Mouse (Mus musculus) kidney, embryonic 14.5 days (tissue): ENCODE measurements at regions not wholly inside any gene's neighbourhood (a gene's known extent, or its start where the extent isn't known, plus 50 kb on each side); places are given as distances from the start of the nearest gene placed in this dataset.
A peak's percentile ranks its signal among the peaks of the same experiment; 100 is the strongest.

Experiments
- ATAC-seq: fragments of 200-750 bp; cut with Nextera tagmentation; 2 replicates; pipeline ENCODE4 v1.8.0; 2017; ENCODE audit warnings: moderate number of reproducible peaks, mild to moderate bottlenecking, moderate TSS enrichment, moderate library complexity; ENCODE audit not compliant: low FRiP score, low TSS enrichment
- H3K27ac ChIP-seq: fragments of 300-500 bp; sonication (generic); 2 replicates; pipeline ENCODE4 v1.5.1; 2014; ENCODE audit warnings: low read depth, mild to moderate bottlenecking, low read length, moderate library complexity, mixed read lengths
- H3K27me3 ChIP-seq: fragments of 300-500 bp; sonication (generic); 2 replicates; pipeline ENCODE4 v1.6.1; 2014; ENCODE audit warnings: mild to moderate bottlenecking, low read length; ENCODE audit not compliant: control insufficient read depth, insufficient read depth
- H3K36me3 ChIP-seq: fragments of 300-500 bp; sonication (generic); 2 replicates; pipeline ENCODE4 v1.6.1; 2014; ENCODE audit warnings: low read length, mixed read lengths; ENCODE audit not compliant: control insufficient read depth, insufficient read depth
- H3K4me1 ChIP-seq: fragments of 300-500 bp; sonication (generic); 2 replicates; pipeline ENCODE4 v1.6.1; 2014; ENCODE audit warnings: low read length, mixed read lengths; ENCODE audit not compliant: control insufficient read depth, insufficient read depth
- H3K4me2 ChIP-seq: fragments of 300-500 bp; sonication (generic); replicated peaks from 2 replicates; pipeline ENCODE4 v1.6.1; 2014; ENCODE audit warnings: low read depth, mild to moderate bottlenecking, low read length
- H3K4me3 ChIP-seq: fragments of 300-500 bp; sonication (generic); 2 replicates; pipeline ENCODE4 v1.5.1; 2014; ENCODE audit warnings: mild to moderate bottlenecking, low read length
- H3K9ac ChIP-seq: fragments of 300-500 bp; sonication (generic); 2 replicates; pipeline ENCODE4 v1.6.1; 2014; ENCODE audit warnings: low read depth, mild to moderate bottlenecking, low read length, moderate library complexity
- H3K9me3 ChIP-seq: fragments of 300-500 bp; sonication (generic); 2 replicates; pipeline ENCODE4 v1.6.1; 2016; ENCODE audit warnings: low read length; ENCODE audit not compliant: control insufficient read depth
- WGBS: fragments of 180-500 bp; shearing (Covaris S2); extraction: QIAGEN DNeasy Blood & Tissue Kit; methylation state at CpG from one replicate; pipeline ENCODE4 v1.1.7; 2014; 5-methylcytosine and 5-hydroxymethylcytosine counted together

- Histone ChIP-seq H3K27ac (no peak overlapping the region), H3K9me3 (no peaks in the 10 kb centered on the region), H3K4me3 (no peak overlapping the region), H3K27me3 (no peaks in the 10 kb centered on the region), H3K9ac (no peak overlapping the region), H3K36me3 (no peaks in the 10 kb centered on the region), H3K4me1 (no peaks in the 10 kb centered on the region), H3K4me2 (no peak overlapping the region)
- ATAC-seq = no peak
- 54% methylated on average over 2 of the region's 2 CpGs for WGBS
Measured at GRCm38 (mm10) chr12:31130434-31130833, 56.8 kb downstream of the Fam110c start.

GRCm38 (mm10) chr12:31134465-31134992 lies 60.9 kb downstream of the Fam110c start:
- no peaks in the 10 kb centered on the region for H3K9me3 ChIP-seq
- no peak overlapping the region for H3K9ac ChIP-seq
- no peak overlapping the region for H3K27ac ChIP-seq
- no peaks in the 10 kb centered on the region for H3K27me3 ChIP-seq
- no peak overlapping the region for H3K4me3 ChIP-seq
- H3K4me1 ChIP-seq = 0 out of 2 replicates have a peak, but pooled peaks cover 5% of the 10 kb centered on the region
- no peak for ATAC-seq
- no peak overlapping the region for H3K4me2 ChIP-seq
- WGBS = 79% methylated on average over 6 of the region's 6 CpGs
- no peaks in the 10 kb centered on the region for H3K36me3 ChIP-seq

- Histone ChIP-seq H3K4me2 (no peak overlapping the region), H3K9ac (no peak overlapping the region)
- WGBS = 72% methylated on average over 10 of the region's 10 CpGs
Measured at GRCm38 (mm10) chr12:31136364-31136763, 62.7 kb downstream of the Fam110c start.

GRCm38 (mm10) chr12:31136911-31137310 lies 63.2 kb downstream of the Fam110c start:
- H3K27me3 ChIP-seq = no peaks in the 10 kb centered on the region
- 38% methylated on average over 3 of the region's 3 CpGs for WGBS
- ATAC-seq = no peak
- H3K9me3 ChIP-seq = no peaks in the 10 kb centered on the region
- no peaks in the 10 kb centered on the region for H3K36me3 ChIP-seq
- H3K27ac ChIP-seq = no peak overlapping the region
- H3K4me3 ChIP-seq = no peak overlapping the region
- H3K4me1 ChIP-seq = 0 out of 2 replicates have a peak, but pooled peaks cover 5% of the 10 kb centered on the region
- H3K9ac ChIP-seq = no peak overlapping the region
- H3K4me2 ChIP-seq = no peak overlapping the region

More at GRCm38 (mm10) chr12:31136364-31136763, 62.7 kb downstream of the Fam110c start:
- 0 out of 2 replicates have a peak, but pooled peaks cover 5% of the 10 kb centered on the region for H3K4me1 ChIP-seq
- no peaks in the 10 kb centered on the region for H3K9me3 ChIP-seq
- H3K27ac ChIP-seq = no peak overlapping the region
- no peaks in the 10 kb centered on the region for H3K27me3 ChIP-seq
- ATAC-seq = no peak
- no peak overlapping the region for H3K4me3 ChIP-seq
- no peaks in the 10 kb centered on the region for H3K36me3 ChIP-seq

GRCm38 (mm10) chr12:31137431-31137830 lies 63.8 kb downstream of the Fam110c start:
- 50% methylated on average over 5 of the region's 5 CpGs for WGBS
- no peak for ATAC-seq

GRCm38 (mm10) chr12:31139853-31140252 lies 66.2 kb downstream of the Fam110c start:
- no peaks in the 10 kb centered on the region for H3K36me3 ChIP-seq
- H3K4me2 ChIP-seq = no peak overlapping the region
- no peaks in the 10 kb centered on the region for H3K9me3 ChIP-seq
- no peaks in the 10 kb centered on the region for H3K27me3 ChIP-seq
- no peak for ATAC-seq
- no peak overlapping the region for H3K9ac ChIP-seq
- H3K4me3 ChIP-seq = no peak overlapping the region
- H3K27ac ChIP-seq = no peak overlapping the region
- WGBS = 71% methylated on average over 4 of the region's 4 CpGs
- 0 out of 2 replicates have a peak, but pooled peaks cover 5% of the 10 kb centered on the region for H3K4me1 ChIP-seq

More at GRCm38 (mm10) chr12:31137431-31137830, 63.8 kb downstream of the Fam110c start:
- Histone ChIP-seq H3K4me3 (no peak overlapping the region), H3K4me2 (no peak overlapping the region), H3K27me3 (no peaks in the 10 kb centered on the region), H3K4me1 (0 out of 2 replicates have a peak, but pooled peaks cover 5% of the 10 kb centered on the region), H3K9ac (no peak overlapping the region), H3K36me3 (no peaks in the 10 kb centered on the region), H3K27ac (0 out of 2 replicates have a peak overlapping the region, but pooled peaks have one; percentile 55), H3K9me3 (no peaks in the 10 kb centered on the region)

- H3K4me3 ChIP-seq = no peak overlapping the region
- 87% methylated on average over 6 of the region's 6 CpGs for WGBS
- no peaks in the 10 kb centered on the region for H3K4me1 ChIP-seq
- no peak overlapping the region for H3K9ac ChIP-seq
- no peak overlapping the region for H3K4me2 ChIP-seq
- no peak for ATAC-seq
- H3K27me3 ChIP-seq = no peaks in the 10 kb centered on the region
- no peaks in the 10 kb centered on the region for H3K36me3 ChIP-seq
- no peak overlapping the region for H3K27ac ChIP-seq
- no peaks in the 10 kb centered on the region for H3K9me3 ChIP-seq
Measured at GRCm38 (mm10) chr12:31143266-31143665, 69.6 kb downstream of the Fam110c start.

GRCm38 (mm10) chr12:31145032-31145781 lies 71.5 kb downstream of the Fam110c start:
- H3K27ac ChIP-seq = no peak overlapping the region; the same call in 1 of the 2 replicates
- WGBS = 69% methylated on average over 3 of the region's 3 CpGs

More at GRCm38 (mm10) chr12:31145032-31145781, 71.5 kb downstream of the Fam110c start:
- Histone ChIP-seq H3K27me3 (no peaks in the 10 kb centered on the region), H3K4me2 (no peak overlapping the region), H3K4me1 (0 out of 2 replicates have a peak, but pooled peaks cover 5% of the 10 kb centered on the region), H3K9me3 (no peaks in the 10 kb centered on the region), H3K9ac (no peak overlapping the region), H3K36me3 (no peaks in the 10 kb centered on the region), H3K4me3 (no peak overlapping the region)
- no peak for ATAC-seq
